Mouse (Mus musculus) lung, embryonic 16.5 days (tissue): ENCODE results near the gene Klf1. TPM values are rescaled to one million over a fixed set of nuclear protein-coding genes. Genes with fewer than 3 reads are reported as not detected.

ENCODE experiments used
- ATAC-seq: fragments of 200-750 bp; cut with Nextera tagmentation; 2 replicates; pipeline ENCODE4 v1.8.0; 2017; ENCODE audit warnings: low read depth, mild to moderate bottlenecking, moderate library complexity
- H3K27ac ChIP-seq: fragments of 300-500 bp; sonication (generic); 2 replicates; pipeline ENCODE4 v1.5.1; 2014; ENCODE audit warnings: mild to moderate bottlenecking, control low read depth, low read length
- H3K27me3 ChIP-seq: fragments of 300-500 bp; sonication (generic); 2 replicates; pipeline ENCODE4 v1.6.1; 2014; ENCODE audit warnings: low read depth, low read length, mixed read lengths; ENCODE audit not compliant: control insufficient read depth, insufficient read depth
- H3K36me3 ChIP-seq: fragments of 300-500 bp; sonication (generic); 2 replicates; pipeline ENCODE4 v1.6.1; 2014; ENCODE audit warnings: low read length; ENCODE audit not compliant: control insufficient read depth, insufficient read depth
- H3K4me1 ChIP-seq: fragments of 300-500 bp; sonication (generic); replicated peaks from 2 replicates; pipeline ENCODE4 v1.6.1; 2014; ENCODE audit warnings: low read length, mixed read lengths; ENCODE audit not compliant: control insufficient read depth, insufficient read depth
- H3K4me2 ChIP-seq: fragments of 300-500 bp; sonication (generic); 2 replicates; pipeline ENCODE4 v1.6.1; 2014; ENCODE audit warnings: low read depth, low read length, control low read depth
- H3K4me3 ChIP-seq: fragments of 300-500 bp; sonication (generic); 2 replicates; pipeline ENCODE4 v1.5.1; 2014; ENCODE audit warnings: mild to moderate bottlenecking, low read length, control low read depth
- H3K9ac ChIP-seq: fragments of 300-500 bp; sonication (generic); 2 replicates; pipeline ENCODE4 v1.6.1; 2014; ENCODE audit warnings: low read length, control low read depth
- H3K9me3 ChIP-seq: fragments of 300-500 bp; sonication (generic); 2 replicates; pipeline ENCODE4 v1.6.1; 2016; ENCODE audit warnings: low read length; ENCODE audit not compliant: control insufficient read depth
- WGBS: fragments of 180-500 bp; shearing (Covaris S2); extraction: QIAGEN DNeasy Blood & Tissue Kit; methylation state at CpG from one replicate; pipeline ENCODE4 v1.1.7; 2014; 5-methylcytosine and 5-hydroxymethylcytosine counted together
- polyA plus RNA-seq: library from polyadenylated mRNA; unstranded; fragments of >200 nt; fragmentation: Nextera tagmentation; extraction: Ambion mirVana; gene quantifications from 2 replicates; pipeline ENCODE4 v1.2.1, GENCODE M21; 2015

The Klf1 gene
- polyA plus RNA-seq, 1 experiment from 2014 or later = 1.5 TPM

DNA sequence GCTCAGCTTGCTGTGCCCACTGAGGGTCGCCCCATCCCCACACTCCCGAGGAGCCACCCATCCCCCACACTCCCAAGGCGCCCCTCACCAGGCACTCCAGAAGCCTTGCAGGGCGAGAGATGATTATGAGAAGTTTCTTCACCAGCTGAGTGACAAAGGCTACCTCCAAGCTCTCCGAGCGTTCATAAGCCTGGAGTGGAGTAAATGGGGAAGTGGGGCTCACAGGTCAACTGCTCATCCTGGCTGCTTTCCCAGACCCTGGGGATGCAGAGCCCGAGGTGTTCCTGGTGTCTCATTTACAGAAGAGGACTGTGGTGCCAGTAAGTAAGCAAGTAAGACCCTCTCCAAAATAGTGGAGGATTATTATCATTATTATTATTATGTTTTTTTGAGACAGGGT is 23.8 kb downstream of the Klf1 start:
- Histone ChIP-seq H3K9ac (no peak overlapping the region), H3K4me3 (no peak overlapping the region), H3K27me3 (peaks cover 16% of the 10 kb centered on the region), H3K36me3 (no peaks in the 10 kb centered on the region), H3K4me1 (no peaks in the 10 kb centered on the region; the same call in 1 of the 2 replicates), H3K27ac (no peak overlapping the region), H3K4me2 (no peak overlapping the region), H3K9me3 (no peaks in the 10 kb centered on the region)
- ATAC-seq = no peak
- 42% methylated on average over 7 of the region's 7 CpGs for WGBS

DNA sequence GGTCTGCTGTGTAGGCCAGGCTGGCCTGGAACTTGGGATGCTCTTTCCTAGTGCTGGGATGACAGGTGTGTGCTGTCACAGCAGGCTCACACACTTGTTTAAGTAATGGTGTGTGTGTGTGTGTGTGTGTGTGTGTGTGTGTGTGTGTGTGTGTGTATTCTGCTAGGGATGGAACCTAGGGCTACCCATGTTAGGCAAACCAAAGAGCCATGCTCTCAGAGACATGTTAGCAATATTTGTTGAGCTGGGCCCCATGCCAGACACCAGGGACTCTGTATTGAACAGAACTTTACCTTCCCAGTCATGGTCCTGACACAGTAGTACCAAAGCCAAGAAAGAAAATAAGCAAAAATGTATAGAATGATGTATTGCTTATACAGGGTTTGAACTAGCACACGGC is 25.8 kb downstream of the Klf1 start:
- no peaks in the 10 kb centered on the region; the same call in 1 of the 2 replicates for H3K4me1 ChIP-seq
- WGBS = 65% methylated on average over 1 of the region's 1 CpGs
- peaks cover 22% of the 10 kb centered on the region for H3K27me3 ChIP-seq
- H3K9me3 ChIP-seq = no peaks in the 10 kb centered on the region
- H3K27ac ChIP-seq = no peak overlapping the region
- H3K4me2 ChIP-seq = no peak overlapping the region
- no peak overlapping the region for H3K9ac ChIP-seq
- H3K4me3 ChIP-seq = no peak overlapping the region
- H3K36me3 ChIP-seq = no peaks in the 10 kb centered on the region
- no peak for ATAC-seq

GRCm38 (mm10) chr8:84928456-84929306 is 27.0 kb downstream of the Klf1 start:
- Histone ChIP-seq H3K4me2 (peak overlapping the region; percentile 61), H3K4me3 (peak overlapping the region; percentile 29), H3K4me1 (no peaks in the 10 kb centered on the region; the same call in 1 of the 2 replicates), H3K27ac (no peak overlapping the region), H3K27me3 (peaks cover 23% of the 10 kb centered on the region), H3K36me3 (no peaks in the 10 kb centered on the region), H3K9me3 (no peaks in the 10 kb centered on the region), H3K9ac (no peak overlapping the region; the same call in 1 of the 2 replicates)
- WGBS = 2% methylated on average over 41 of the region's 52 CpGs
- ATAC-seq = peak; percentile 82

GRCm38 (mm10) chr8:84930582-84930981 is 28.9 kb downstream of the Klf1 start:
- no peaks in the 10 kb centered on the region; the same call in 1 of the 2 replicates for H3K4me1 ChIP-seq
- ATAC-seq = no peak
- H3K27me3 ChIP-seq = peaks cover 42% of the 10 kb centered on the region
- 80% methylated on average over 13 of the region's 13 CpGs for WGBS
- no peak overlapping the region for H3K4me2 ChIP-seq
- H3K36me3 ChIP-seq = no peaks in the 10 kb centered on the region
- H3K9ac ChIP-seq = no peak overlapping the region
- H3K9me3 ChIP-seq = no peaks in the 10 kb centered on the region
- H3K4me3 ChIP-seq = no peak overlapping the region
- no peak overlapping the region for H3K27ac ChIP-seq

DNA sequence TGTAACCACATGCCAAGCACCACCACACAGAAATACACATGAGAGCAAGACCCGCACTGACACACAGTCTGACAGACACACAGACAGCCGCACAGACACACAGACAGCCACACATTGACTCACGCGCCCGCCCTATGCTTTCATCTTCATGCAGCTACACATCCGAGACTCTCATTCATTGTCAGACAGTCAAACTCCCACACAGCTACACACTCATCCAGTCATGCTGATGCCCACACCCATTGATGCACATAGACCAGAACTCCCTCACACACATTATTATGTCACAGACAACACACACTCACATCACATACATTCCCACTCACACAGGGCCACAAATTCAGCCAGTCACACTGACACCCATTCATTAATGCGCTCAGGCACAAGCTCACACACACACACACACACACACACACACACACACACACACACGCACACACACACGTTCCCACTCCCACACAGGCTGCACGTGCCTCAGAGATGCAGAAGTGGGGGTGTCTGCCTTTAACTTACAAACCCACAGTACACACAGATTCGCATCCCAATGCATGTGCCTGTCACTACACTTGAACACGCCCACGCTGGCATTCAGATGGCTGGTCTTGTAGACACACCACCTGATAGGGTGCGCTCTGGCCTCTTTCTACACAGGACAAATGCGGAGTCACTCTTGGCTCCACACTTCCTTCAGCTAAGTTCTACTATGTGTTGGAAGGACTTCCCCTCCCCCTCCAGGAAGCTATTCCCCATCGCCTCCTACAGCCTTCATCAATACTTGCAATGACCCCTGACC is 32.2 kb downstream of the Klf1 start:
- no peaks in the 10 kb centered on the region for H3K36me3 ChIP-seq
- peaks cover 73% of the 10 kb centered on the region for H3K27me3 ChIP-seq
- WGBS = 76% methylated on average over 16 of the region's 16 CpGs
- no peak overlapping the region for H3K9ac ChIP-seq
- no peak overlapping the region for H3K4me2 ChIP-seq
- no peak overlapping the region for H3K4me3 ChIP-seq
- peaks cover 4% of the 10 kb centered on the region for H3K4me1 ChIP-seq
- H3K27ac ChIP-seq = no peak overlapping the region
- no peak for ATAC-seq
- no peaks in the 10 kb centered on the region for H3K9me3 ChIP-seq

- Histone ChIP-seq H3K9me3 (no peaks in the 10 kb centered on the region), H3K9ac (no peak overlapping the region), H3K27ac (no peak overlapping the region), H3K4me1 (peaks cover 4% of the 10 kb centered on the region), H3K4me2 (no peak overlapping the region), H3K36me3 (no peaks in the 10 kb centered on the region), H3K27me3 (peaks cover 64% of the 10 kb centered on the region), H3K4me3 (no peak overlapping the region)
- under 1% methylated on average over 15 of the region's 15 CpGs for WGBS
- peak; percentile 49 for ATAC-seq
Observed at GRCm38 (mm10) chr8:84934860-84935259, 33.1 kb downstream of the Klf1 start.

DNA sequence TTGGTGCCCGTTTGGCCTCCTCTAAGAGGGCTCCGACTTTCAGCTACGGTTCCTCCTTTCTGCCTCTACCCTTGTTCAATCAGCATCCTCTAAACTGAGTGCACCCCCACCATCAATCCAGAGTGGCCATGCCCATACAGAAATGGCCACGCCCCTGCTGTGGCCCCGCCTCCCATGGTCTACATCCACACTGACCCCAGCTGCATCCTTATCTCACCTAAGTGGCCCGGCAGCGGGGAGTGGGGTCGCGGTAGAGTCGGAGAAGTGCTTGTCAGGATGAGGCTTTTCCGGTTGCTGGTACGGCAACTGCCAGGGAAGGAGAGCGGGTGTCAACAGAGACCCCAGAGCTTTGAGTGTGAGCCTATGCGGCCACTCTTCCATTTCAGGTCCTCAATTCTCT is 33.8 kb downstream of the Klf1 start:
- H3K9me3 ChIP-seq = no peaks in the 10 kb centered on the region
- ATAC-seq = peak; percentile 28; the same call in 1 of the 2 replicates
- H3K4me2 ChIP-seq = no peak overlapping the region
- peaks cover 4% of the 10 kb centered on the region for H3K4me1 ChIP-seq
- no peak overlapping the region for H3K9ac ChIP-seq
- no peaks in the 10 kb centered on the region for H3K36me3 ChIP-seq
- peaks cover 59% of the 10 kb centered on the region for H3K27me3 ChIP-seq
- H3K27ac ChIP-seq = no peak overlapping the region
- H3K4me3 ChIP-seq = no peak overlapping the region
- WGBS = 4% methylated on average over 14 of the region's 14 CpGs

DNA sequence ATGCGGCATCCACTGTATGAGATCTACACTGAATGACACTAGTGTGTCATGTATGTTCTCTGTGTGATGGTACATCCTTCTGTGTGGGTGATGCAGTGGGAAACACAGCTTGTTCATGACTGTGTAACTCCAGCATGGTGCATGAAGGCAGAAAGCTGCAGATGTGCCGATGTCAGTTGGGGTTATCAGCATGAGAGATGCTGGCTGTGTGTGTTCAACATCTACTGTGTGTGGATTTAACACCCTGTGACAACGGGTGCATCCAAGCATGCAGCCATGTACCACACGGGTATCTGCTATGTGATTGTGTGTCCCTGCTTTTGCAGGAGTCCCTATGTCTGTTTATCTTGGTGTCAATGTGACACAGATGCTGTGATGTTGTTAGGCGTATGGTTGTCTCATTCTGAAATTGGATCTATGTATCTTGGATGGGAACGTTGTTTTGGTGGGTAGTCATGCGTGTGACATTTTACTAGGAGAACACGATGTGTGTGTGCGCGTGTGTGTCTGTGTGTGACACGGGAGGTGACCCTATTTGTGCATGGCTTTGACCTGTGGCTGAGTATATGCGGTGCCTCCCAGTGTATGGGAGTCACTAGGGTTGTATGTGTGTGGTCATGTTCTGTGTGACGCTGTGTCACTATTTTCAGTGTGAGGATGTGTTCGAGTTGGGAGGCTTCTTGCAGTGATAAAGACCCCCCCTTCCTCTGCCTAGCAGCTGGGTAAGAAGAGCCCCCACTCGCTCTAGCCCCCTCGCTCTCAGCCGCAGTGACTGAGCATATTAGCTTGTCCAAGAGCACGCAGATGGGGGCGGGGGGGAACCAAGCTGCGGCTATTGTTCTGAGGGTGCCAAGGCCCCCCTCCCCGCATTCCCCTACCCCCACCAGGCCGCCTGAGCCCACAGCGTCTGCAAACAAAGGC is 34.6 kb downstream of the Klf1 start:
- Histone ChIP-seq H3K4me3 (peak overlapping the region; percentile 41), H3K4me1 (peaks cover 4% of the 10 kb centered on the region), H3K27ac (no peak overlapping the region), H3K27me3 (peaks cover 53% of the 10 kb centered on the region), H3K36me3 (no peaks in the 10 kb centered on the region), H3K4me2 (peak overlapping the region; percentile 66), H3K9ac (0 out of 2 replicates have a peak overlapping the region, but pooled peaks have one; percentile 1), H3K9me3 (no peaks in the 10 kb centered on the region)
- no peak for ATAC-seq
- WGBS = 20% methylated on average over 23 of the region's 23 CpGs
